Mouse (Mus musculus) left cerebral cortex, adult 18-20 months (tissue): Measurements from ENCODE around the gene Efna1. TPM values are rescaled to one million over a fixed set of nuclear protein-coding genes. Genes with fewer than 3 reads are reported as not detected.

Source experiments
- DNase-seq, 2 experiments: peaks; one replicate each; pipeline ENCODE4 v3.0.0; 2021 to 2022; ENCODE audit warnings: low spot score in 2 of 2, mixed read lengths in 1 of 2
- total RNA-seq, 2 experiments: library from RNA; stranded (reverse); gene quantifications; 2 replicates each; pipeline ENCODE4 v1.2.3; 2021

Efna1 gene
- total RNA-seq, 2 experiments from 2014 or later: 5.9 to 8.3 TPM

DNA sequence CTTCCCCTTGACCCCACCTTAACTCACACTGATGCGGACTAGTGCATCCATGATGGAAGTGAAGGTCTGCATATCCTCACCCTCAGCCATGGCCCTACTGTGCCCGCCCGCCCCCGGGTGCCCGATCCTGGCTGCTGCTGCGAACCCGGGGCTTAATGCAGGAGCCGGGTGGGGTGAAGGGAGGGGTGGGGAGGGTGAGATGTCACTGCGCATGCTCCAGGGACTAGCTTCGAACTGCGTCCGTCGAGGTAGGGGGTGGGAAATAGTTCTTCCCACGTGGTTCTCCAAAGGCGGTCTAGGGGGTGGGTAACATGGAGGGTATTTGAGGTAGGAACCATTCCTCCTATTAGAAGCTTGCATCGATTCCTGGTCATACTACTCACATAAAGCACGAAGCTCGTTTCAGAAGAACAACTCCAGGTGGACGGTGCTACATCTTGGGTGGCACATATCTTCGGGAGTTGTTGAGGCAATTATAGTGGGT lies 35.2 kb downstream of the Efna1 start, which contains the start of gene Krtcap2:
Krtcap2 (plus strand) TSS at position 279 of the 484 bp plus-strand sequence.
- peak; percentile 63 to 74 for DNase-seq

GRCm38 (mm10) chr3:89244982-89245687 lies 35.8 kb downstream of the Efna1 start:
- DNase-seq: peak; percentile 66 to 73

- peak in 1 of 2 experiments; percentile 52 for DNase-seq
Measured at GRCm38 (mm10) chr3:89244158-89244981, 36.6 kb downstream of the Efna1 start.

DNA sequence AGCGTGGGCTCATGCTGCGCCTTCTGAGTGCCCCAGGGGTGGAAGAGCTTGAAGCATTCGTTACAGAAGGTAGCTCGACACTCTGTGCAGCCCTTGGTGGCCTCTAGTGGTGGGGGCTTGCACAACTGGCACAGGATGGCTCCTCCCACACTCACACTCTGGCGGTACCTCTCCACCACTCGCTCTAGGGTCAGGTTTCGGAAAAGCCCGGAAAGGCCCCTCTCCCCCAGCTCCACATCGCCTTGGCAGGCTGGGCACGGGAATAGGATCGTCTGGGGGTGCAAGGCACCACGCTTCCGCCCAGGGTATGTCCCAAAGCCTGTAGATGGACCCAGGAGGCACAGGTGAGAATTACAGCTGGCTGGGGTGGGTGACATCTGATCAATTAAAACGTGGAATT lies 37.3 kb downstream of the Efna1 start:
- DNase-seq: no peak

GRCm38 (mm10) chr3:89242331-89242895 lies 38.5 kb downstream of the Efna1 start:
- DNase-seq: peak in 1 of 2 experiments; percentile 70

DNA sequence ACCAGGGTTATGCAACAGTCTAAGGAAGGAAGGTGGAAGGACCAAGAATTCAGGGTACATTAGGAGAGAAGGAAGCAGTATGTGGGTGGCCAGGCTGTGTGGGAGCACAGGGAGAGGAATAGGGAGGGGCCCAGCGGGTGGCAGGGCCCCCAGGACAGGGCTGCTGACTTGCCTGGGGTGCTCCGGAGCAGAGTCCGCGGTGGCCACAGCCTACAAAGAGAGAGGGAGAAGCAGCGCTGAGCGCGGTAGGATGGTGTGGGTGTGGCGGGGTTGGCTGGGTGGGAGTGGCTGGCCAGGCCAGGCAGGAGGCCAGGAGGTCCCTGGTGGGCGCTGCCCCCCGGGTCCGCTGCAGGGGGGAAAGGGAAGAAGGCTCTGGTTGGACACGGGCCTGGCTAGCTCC lies 42.4 kb downstream of the Efna1 start:
- DNase-seq: no peak

- no peak for DNase-seq
Measured at GRCm38 (mm10) chr3:89237682-89238081, 43.3 kb downstream of the Efna1 start.

DNA sequence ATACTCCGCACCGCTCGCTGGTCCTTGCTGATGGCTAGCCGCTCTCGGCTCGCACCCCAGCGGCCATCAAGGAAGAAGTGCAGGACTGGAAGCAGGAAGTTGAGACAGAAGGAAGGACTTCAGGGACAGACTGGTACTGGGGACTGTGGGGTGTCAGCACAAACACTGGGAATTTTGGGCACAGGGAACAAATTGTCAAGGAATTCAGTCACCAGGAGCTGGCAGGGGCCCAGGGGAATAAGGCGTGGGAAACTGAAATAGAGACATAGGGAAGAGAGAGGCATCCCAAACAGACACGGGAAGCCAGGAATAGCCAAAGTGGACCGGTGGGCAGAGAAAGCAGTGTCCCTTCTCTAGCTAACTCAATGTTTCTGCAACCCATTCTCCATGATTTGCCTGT lies 44.4 kb downstream of the Efna1 start:
- peak; percentile 64 to 78 for DNase-seq

GRCm38 (mm10) chr3:89233562-89234110 lies 47.3 kb downstream of the Efna1 start:
- DNase-seq: no peak

- no peak for DNase-seq
Measured at GRCm38 (mm10) chr3:89232614-89233013, 48.3 kb downstream of the Efna1 start.

DNA sequence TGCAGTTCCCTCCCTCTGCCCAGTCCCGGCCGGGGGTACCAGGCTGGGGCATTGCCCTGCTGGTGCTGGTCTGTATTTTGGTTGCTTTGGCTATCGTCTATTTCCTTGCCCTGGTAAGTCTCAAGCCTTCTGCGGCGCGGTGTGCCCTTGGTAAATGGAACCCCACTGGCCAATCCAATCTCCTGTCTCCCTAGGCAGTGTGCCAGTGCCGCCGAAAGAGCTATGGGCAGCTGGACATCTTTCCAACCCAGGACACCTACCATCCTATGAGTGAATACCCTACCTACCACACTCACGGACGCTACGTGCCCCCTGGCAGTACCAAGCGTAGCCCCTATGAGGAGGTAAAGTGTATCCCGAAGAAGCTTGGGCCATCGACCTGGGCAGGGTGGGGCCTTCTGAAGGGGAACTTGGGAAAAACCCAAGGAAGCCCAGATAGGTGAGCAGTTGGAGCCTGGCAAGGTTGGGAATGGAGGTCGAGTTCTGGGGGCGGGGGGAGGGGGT lies 49.1 kb downstream of the Efna1 start:
- DNase-seq: no peak

DNA sequence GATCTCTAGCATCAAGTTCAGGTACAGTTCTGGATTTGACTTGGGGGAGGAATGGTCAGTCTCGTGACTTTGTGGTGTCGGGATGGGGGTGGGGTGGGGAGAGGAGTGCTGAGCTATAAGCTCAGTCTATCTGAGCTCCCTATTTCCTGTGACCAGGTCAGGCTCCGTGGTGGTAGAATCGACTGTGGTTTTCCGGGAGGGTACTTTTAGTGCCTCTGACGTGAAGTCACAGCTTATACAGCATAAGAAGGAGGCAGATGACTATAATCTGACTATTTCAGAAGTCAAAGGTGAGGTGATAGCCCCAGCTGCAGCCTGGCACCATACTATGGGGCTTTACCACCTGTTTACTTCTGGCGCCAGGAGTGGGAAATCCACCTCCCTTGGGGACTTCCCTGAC lies 49.6 kb downstream of the Efna1 start:
- DNase-seq: no peak

- DNase-seq: no peak
Measured at GRCm38 (mm10) chr3:89230561-89230960, 50.4 kb downstream of the Efna1 start.

- DNase-seq: no peak
Measured at GRCm38 (mm10) chr3:89229276-89229675, 51.7 kb downstream of the Efna1 start.

- DNase-seq: no peak
Measured at GRCm38 (mm10) chr3:89228836-89229235, 52.1 kb downstream of the Efna1 start, which contains the start of gene Muc1. TSS of gene Muc1 (plus strand) at chr3:89229057.

GRCm38 (mm10) chr3:89228180-89228549 lies 52.8 kb downstream of the Efna1 start:
- peak; percentile 85 to 87 for DNase-seq

GRCm38 (mm10) chr3:89227307-89228179 lies 53.4 kb downstream of the Efna1 start:
- peak; percentile 86 to 93 for DNase-seq

GRCm38 (mm10) chr3:89226900-89227299 lies 54.0 kb downstream of the Efna1 start, which contains the start of gene Mtx1:
TSS of gene Mtx1 (minus strand) at chr3:89227088.
- DNase-seq: no peak

DNA sequence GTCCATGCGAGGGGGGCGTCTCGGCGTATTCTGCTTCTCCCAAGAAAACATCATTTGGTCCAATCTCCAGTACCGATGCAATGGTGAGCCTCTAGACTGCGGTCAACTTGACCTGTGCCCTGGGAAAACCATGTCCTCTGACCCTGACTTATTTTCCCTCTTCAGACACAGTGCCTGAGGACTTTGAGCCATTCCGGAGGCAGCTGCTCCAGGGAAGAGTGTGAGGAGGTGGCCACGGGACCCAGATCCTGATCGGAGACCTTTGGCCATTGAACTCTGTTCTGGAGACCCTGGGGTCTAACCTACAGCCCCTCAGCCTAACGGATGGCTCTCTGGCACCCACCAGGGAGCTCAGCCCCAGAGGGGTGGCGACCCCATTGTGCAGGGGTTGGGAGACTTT lies 54.6 kb downstream of the Efna1 start:
- DNase-seq: no peak

- DNase-seq: no peak
Measured at GRCm38 (mm10) chr3:89225918-89226317, 55.0 kb downstream of the Efna1 start.
